Mouse (Mus musculus): ENCODE measurements around the gene Nudt17.
"Not testable (repeated sequence)": the region's sequence is repeated elsewhere in the genome, so short reads cannot be mapped to it uniquely, and the experiment has no call there.

The Nudt17 gene

GRCm38 (mm10) chr3:96671519-96671918 lies 36.8 kb downstream of the Nudt17 start:
- DNase-seq (ENCODE audit: low read depth, low spot score): no peak

GRCm38 (mm10) chr3:96669727-96670468 lies 38.5 kb downstream of the Nudt17 start, which contains the start of gene Ankrd35:
Gene Ankrd35, plus strand, starts transcription at chr3:96670131.
- peak; percentile 91 for DNase-seq (ENCODE audit: low read depth, low spot score)

GRCm38 (mm10) chr3:96668424-96669067 lies 39.8 kb downstream of the Nudt17 start:
- DNase-seq (ENCODE audit: low read depth, low spot score): no peak

GRCm38 (mm10) chr3:96667316-96667715 lies 41.0 kb downstream of the Nudt17 start:
- peak; percentile 65 for DNase-seq (ENCODE audit: low read depth, low spot score)

GRCm38 (mm10) chr3:96666916-96667315 lies 41.4 kb downstream of the Nudt17 start:
- DNase-seq (ENCODE audit: low read depth, low spot score): no peak

GRCm38 (mm10) chr3:96665732-96666363 lies 42.5 kb downstream of the Nudt17 start:
- not testable (repeated sequence) for DNase-seq (ENCODE audit: low read depth, low spot score)

- peak; percentile 77 for DNase-seq (ENCODE audit: low read depth, low spot score)
These were observed 44.7 kb downstream of the Nudt17 start for GRCm38 (mm10) chr3:96663432-96664239.

GRCm38 (mm10) chr3:96662731-96663316 lies 45.5 kb downstream of the Nudt17 start:
- DNase-seq (ENCODE audit: low read depth, low spot score): no peak

GRCm38 (mm10) chr3:96660901-96661300 lies 47.5 kb downstream of the Nudt17 start:
- no peak for DNase-seq (ENCODE audit: low read depth, low spot score)

Data from CD4-positive, CD25-positive, alpha-beta regulatory T cell, adult 2 months (primary cell).